Mouse (Mus musculus) gastrocnemius, postnatal 14 days (tissue): ENCODE measurements around the gene Gdap2. TPM values are rescaled to one million over a fixed set of nuclear protein-coding genes. Genes with fewer than 3 reads are reported as not detected.

Experiments used
- DNase-seq: peaks from one replicate; pipeline ENCODE4 v3.0.0; 2021; ENCODE audit warnings: mixed read lengths
- intact Hi-C: fragments of 180-260 bp; cut with DNase I; formaldehyde crosslinking; loops from one replicate; pipeline ENCODE4 v1.15.1; 2025; ENCODE audit warnings: low total_unique reads
- total RNA-seq, 2 experiments: library from RNA; stranded (reverse); gene quantifications; 2 replicates each; pipeline ENCODE4 v1.2.3; 2021

Gdap2 gene
- total RNA-seq, 2 experiments from 2014 or later, result 5.6 to 5.9 TPM

- DNase-seq, result no peak
- intact Hi-C loops, result no loop called here
Observed at GRCm38 (mm10) chr3:100236725-100237436, 74.7 kb downstream of the Gdap2 start.

- DNase-seq, result no peak
- intact Hi-C loops, result no loop called here
Observed at GRCm38 (mm10) chr3:100242230-100242629, 80.0 kb downstream of the Gdap2 start.

GRCm38 (mm10) chr3:100246286-100246825 is 84.2 kb downstream of the Gdap2 start:
- intact Hi-C loops, result no loop called here
- DNase-seq, result peak; percentile 9

Other genes with a start within 250 kb of the Gdap2 start
- 10 to 100 TPM in 1 of 2 experiments, 1 to 10 TPM in 1; 9.2 to 12.2 TPM for gene Wdr3, start within 50 bp of the Gdap2 start, total RNA-seq